Mouse (Mus musculus) layer of hippocampus, postnatal 25 days (tissue): Measurements from ENCODE around the gene Nav2. TPM values are rescaled to one million over a fixed set of nuclear protein-coding genes. Genes with fewer than 3 reads are reported as not detected.

Experiments used
- DNase-seq, 2 experiments: peaks; one replicate each; pipeline ENCODE4 v3.0.0; 2022; ENCODE audit warnings: mixed read lengths in 2 of 2, low spot score in 1 of 2; ENCODE audit errors: extremely low spot score in 1 of 2
- total RNA-seq, 2 experiments: library from RNA; stranded (reverse); gene quantifications; 2 replicates each; pipeline ENCODE4 v1.2.3; 2021

Gene Nav2
- total RNA-seq, 2 experiments from 2014 or later, result 56.4 to 101 TPM

DNA sequence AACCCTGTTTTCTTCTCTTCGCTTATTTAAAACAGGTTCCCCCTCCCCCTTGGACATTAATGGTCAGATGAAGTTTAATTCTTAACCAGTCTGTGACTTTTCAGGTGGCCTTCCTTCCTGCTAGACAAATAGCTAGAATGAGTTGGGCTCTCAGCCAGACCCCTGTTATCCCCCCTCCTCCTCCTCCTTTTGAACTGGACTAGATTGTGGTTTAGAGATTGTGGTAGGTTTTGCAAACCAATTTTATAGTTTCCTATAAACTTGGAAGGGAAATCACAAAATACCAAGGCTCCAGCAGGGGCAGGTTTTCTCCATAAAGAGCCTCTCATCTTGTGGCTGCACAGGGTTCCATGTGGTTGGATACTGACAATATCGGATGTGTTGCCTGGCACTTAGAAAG is 606.5 kb downstream of the Nav2 start:
- DNase-seq, result no peak

DNA sequence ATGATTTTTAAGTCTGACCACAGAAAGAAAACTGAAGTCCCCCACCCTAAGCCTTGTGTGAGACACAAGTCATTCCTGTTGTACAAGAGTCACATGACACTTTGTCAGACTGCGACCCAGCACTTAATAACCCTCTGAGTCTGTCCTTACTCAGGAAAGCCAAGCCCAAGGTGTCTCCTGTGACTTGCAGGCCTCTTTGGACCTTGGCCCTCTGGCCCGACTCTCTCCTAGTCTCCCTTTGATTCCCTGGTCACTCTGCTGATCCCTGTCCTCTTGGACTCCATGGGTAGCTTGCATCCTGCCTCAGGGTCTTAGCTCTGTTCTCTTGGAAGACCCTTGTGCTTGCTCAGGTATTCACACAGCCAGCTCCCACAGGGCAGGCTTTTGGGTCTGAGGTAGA is 612.0 kb downstream of the Nav2 start:
- DNase-seq, result no peak

DNA sequence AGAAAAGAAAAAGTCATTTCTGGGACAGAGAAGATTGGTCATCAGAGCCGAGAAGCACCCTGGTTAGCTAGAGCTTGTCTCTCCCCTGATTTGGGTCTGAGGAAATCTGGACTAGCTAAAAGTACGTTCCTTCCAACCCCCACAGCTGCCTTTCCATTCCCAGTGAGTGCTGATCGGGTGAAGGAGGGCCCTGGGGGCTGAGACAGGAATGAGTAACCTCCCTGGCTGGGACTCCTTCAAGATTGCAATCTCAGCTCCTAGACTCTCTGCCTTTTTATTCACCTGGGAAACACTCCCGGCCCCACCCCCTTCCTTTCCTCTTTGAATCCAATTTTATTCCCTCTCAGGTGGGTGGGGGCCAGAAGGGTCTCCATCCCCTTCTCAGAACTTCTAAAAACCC is 612.8 kb downstream of the Nav2 start:
- DNase-seq, result no peak

DNA sequence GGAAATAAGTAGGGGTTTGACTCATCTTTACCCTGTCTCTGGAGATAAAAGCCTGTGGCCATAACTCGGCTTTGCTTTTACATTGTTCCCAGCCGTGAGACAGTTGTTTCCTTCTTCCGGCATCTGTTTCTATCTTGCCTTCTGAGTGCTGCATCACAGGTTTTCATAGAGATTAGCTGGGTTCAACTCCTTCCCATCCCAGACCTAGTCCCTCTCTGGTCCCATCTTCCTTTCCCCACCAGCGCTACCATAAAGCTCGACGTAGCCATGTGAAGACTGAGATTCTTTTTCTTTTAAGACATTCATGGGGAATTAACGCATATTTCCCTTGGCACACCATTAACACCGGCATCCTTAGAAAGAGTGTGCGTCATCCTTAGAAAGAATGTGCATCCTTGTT is 613.5 kb downstream of the Nav2 start:
- no peak for DNase-seq

DNA sequence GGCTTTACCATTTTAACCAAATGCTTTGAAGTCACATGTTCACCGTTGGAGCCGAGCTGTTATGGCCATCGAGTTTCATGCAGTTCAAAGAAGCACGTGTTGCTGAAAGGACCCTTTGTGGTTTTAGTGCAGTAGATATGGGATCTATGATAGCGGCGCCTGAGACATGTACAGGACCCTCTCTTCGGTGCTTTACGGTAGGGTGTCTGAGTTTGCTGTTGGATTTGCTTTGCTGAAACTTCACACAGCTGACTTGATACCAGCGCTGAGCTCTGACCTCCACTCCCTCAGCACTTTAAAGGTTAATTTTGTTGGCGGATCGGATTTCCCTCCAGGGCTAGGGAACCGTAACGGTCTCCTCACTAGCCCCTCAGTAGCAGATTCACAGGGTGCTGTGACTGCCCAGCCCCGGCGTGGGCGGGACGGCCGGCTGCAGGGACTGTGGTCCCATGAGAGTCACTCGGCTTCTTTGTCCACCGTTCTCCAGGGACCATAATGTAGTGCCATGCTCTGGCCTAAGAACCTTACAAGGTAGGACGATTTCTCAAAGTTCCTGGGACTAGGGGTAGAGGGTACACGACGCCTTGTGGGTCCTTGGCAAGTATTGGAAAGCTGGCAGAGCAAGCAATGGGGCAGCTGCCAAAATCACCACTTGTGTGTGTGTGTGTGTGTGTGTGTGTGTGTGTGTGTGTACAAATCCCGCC is 614.0 kb downstream of the Nav2 start:
- no peak for DNase-seq

DNA sequence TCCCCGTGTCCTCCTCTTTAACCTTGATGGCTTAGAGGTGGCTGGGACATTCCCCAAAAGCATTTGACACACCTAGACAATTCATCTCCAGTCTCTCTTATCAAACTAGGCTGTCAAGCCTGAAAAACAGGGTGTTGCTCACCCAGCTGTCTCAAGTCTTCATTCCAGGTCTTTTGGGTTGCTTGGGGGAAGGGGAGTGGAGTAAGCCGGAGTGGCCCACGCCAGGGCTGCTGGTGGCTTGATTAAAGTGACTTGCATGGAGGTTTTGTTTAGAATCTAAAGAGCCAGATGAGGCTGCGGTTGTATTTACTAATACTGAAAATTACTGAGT is 614.6 kb downstream of the Nav2 start:
- no peak for DNase-seq

DNA sequence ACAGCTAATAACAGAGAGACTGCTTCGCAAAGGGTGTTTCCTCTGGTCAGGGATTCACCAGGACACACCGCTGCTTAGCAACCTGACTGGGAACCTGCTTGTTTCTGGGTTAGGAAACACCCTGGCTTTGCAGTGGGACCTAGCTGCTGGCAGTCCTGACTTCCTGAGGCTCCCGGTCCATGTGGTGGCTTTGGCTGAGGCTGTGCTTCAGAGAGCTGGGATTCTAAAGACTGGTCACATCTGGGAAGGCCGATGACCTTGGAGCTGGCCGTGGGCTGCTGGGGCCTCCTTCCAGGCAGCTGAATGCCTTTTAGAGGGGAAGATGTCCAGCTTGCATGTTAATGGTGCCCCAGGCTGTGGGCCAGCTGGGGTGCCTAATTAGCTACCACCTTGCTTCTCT is 615.2 kb downstream of the Nav2 start:
- no peak for DNase-seq

DNA sequence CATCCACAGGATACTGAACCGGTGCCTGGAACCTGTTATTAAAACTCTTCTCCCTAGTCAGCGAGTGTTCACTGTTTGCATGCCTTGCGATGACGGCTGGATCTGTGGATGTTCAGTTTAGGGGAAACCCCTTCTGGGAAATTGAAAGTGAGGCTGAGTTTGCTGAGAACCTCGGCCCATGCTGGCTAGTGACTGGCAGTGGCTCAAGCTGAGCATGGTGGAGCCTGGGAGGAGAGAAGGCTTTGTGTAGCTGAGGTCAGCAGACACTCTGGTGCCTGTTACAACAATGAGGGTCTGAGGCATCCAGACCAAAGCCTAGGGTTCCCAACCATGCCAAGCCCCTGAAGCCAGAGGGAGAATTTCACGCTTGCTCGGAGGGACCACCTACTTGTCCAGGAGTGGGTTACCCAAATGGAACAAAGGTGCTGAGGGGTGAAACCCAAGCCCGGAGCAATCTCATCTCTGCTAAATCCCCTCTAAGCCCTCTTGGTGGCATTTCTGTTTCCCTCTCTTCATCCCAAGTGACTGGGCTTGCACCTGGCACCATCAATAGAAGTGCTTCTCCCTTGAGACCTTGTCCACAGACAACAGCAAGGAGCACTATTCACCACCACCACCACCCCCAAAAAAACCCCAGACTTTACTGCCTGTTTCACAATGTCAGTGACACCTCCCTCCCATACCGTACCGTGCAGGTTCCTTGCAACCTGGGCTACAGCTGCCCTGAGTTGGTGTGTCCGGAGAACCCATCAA is 617.0 kb downstream of the Nav2 start:
- no peak for DNase-seq

DNA sequence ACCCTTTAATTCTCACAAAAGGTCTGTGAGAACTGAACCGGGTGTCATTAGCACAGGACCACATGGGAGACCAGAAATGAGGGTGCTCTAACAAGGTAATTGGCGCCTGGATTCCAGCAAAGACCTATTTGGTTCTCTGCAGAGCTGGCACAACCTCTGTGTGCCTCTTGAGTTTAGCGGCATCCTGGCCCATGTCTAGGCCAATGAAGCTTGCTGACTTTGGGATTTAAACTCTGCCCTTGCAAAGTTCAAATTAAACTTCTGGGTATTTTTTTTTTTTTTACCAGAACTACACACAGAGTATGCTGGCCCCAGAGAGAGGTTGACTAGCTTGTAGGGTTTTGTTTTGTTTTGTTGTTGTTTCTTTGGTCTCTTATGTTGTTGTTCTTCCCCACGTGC is 617.6 kb downstream of the Nav2 start:
- DNase-seq, result no peak

DNA sequence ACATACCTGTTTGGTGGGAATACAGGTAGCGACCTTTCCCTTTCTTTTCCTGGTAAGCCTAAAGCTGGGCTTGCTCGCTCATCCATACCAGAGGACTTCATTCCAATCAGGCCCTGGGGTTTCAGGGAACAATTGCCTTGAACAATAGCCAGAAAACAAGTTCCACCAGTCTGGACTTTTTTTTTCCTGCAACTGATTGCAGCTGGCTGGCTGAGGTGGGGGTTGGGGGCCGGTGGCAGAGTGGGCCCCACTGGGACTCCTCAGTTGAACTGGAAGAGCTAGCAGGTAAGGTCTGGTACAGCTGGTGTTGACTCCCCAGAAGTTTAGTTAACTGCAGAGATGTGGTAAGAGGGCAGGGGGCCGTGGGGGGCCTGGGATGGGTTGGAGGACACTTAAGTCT is 619.0 kb downstream of the Nav2 start:
- no peak for DNase-seq

DNA sequence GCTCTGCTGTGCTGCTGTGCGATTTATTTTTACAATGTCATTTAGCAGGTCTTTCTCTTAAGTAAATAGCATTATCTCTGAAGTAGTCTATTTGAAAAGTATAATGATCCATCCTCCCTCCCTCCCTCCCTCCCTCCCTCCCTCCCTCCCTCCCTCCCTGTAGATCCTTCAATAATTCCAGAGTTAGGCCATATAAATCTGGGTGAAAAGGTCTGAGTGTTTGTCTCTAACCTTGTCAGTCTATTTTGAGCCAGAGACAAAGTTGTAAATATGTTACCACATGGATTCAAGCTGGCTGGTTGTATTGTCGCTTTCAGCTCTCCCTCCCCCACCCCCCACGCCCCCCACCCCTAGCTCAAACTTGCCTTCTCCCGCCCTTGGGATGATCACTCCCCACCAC is 619.4 kb downstream of the Nav2 start:
- no peak for DNase-seq

DNA sequence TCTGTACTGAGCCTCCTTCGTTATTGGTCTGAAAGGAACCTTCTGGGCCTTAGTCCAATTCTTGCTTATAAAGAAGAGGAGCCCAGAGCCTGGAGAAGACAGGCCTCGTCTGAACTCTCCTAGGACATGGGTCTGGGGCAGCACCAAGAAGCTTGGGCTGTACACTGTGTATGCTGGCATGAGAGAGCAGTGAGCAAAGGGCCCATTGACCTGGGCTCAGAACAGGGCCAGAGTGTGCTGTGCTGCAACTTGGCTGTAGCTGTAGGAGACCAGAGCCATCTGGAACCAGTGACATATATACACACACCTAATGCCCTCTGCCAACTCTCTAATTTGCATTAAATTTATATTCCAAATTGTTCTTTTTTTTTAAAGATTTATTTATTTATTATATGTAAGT is 621.0 kb downstream of the Nav2 start:
- no peak for DNase-seq

DNA sequence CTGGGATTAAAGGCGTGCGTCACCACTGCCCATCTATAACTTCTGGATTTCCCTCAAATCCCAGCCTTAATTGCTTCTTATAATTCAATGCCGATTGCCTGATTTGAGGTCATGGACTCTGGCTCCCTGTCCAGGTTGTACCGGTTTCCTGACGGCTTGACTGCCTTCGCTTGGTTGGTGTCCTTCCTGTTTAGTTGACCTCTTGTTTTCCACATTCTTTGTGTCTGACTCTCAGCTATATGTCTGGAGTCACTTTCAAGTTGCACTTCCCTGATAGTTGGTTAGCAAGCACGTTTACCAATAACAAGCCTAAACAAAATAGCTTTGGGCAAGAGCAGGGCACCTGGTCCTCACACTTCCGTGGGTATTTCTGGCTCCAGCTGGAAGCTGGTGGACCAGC is 625.1 kb downstream of the Nav2 start:
- DNase-seq, result no peak

DNA sequence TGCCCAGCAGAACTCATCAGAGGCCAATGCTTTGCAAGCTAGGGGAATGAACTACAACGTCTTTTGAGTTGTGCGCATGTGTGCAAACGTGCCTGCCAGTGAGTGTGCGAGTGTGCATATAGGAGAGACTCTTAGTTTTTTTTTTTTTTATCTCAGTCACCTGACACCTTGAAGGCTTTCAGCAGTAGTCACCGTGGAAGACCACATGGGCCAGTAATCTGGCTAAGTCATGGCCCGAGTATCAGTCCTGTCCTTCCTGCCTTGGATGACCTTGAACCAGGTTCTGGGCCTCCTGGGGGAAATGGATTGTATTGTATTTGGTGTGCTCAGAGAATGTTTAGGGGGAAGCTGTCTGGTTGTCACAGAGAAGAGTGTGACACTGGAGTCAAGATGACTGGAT is 625.7 kb downstream of the Nav2 start:
- no peak for DNase-seq

DNA sequence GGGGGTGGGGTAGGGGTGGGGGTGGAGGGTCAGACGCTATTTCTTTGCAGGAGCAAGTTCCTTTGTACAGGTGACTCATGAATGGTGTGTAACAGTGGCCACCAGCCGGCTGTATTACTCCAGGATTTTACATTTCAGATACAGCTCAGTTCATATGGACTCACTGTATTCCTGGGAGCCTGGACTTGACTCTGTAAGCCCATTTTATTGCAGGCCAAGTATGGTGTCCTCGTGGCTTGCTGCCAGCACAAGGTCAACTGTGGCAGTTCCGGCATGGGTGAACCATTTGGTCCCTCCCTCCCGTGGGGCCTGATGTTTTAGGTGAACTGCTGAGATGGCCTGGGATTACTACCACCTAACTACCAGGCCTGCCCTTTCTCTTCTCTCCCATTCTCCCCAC is 629.8 kb downstream of the Nav2 start:
- no peak for DNase-seq

DNA sequence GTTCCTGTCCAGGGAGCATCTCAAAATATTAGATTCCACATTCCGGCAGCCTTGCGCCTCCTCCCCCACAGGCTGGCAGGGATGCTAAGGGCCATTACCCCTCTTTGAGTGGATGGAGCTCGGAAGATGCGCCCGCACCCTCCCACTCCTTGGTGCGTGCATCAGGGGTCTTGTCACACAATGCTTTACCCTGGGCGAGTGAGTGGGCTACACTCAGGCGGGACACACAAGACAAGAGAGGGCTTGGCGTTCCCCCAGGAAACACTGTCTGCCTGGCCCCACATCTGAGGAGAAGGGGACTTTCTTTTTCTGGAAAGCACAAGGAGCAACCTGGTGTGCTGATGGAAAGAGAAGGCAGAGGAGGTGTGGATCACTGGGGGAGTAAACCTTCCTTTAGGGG is 631.7 kb downstream of the Nav2 start:
- no peak for DNase-seq

DNA sequence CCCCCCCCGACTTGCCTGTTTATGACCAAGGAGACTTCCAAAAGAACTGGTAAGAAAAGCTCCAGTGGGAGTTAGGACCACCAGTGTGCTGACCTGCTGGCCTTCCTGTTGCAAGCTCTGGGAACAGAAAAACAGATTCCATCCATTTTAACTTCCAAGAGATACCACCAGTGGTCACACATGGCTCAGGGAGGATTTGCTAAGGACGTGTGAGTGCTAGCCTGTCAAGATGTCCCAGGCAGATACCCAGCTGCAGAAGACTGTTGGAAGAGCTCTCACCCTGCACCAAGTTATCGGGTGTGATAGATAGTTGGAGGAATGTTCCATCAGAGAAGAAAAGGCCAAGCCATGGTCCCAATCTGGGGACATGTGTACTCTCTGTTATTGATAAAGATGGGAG is 633.6 kb downstream of the Nav2 start:
- no peak for DNase-seq

DNA sequence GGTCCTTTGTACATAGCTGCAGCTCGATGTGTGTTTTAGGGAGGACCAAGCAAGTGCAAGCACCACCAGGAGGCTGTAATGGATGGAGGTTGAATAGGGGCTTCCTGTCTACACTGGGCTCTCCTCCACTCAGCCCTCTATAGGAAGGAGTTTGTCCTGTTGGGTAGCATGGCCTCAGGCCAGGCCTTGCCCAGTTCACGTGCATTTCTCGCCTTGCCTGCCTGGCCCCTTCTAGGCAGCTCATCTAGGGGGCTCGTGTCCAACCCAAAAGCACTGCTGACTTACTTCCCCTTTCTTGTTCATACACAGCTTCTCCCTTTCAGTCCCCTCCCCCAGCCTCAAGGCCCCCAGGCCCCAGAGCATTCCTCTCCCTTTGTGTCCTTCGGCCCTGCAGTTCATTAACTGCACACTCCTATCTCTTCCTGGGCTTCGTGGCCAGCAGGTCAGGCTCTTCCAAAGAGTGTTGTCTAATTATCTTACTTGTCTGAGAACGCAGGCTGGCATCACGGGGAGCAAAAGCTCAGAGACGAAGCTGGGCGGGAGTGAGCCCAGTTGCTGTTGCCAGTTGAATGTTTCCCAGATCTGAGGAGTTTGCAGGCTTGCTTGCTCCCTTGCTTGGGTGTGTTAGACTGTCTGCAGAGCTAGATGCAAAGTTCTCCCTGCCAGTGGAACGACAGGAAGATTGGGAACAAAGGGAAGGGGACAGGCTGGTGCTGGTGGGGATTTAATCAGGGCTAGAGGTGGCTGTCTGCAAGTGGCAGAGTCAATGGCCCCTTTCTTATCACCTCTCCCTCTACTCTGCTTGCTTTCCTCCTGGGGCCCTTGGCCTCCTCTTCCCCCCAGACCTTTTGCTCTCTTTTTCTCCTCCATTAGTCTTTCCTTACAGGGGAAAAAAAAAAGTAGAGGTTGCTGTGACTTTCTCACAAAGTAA is 636.5 kb downstream of the Nav2 start:
- no peak for DNase-seq

DNA sequence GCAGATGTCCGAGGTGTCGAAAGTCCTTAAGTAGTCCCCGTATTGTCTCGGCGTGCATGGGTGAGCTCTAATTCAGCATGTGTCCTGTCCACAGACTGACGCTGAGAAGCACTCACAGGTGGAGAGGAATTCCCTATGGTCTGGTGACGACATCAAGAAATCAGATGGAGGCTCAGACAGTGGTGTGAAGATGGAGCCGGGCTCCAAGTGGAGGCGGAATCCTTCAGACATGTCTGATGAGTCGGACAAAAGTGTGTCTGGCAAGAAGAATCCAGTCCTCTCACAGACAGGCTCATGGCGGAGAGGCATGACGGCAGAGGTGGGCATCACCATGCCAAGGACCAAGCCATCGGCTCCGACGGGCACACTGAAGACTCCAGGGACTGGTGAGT is 637.2 kb downstream of the Nav2 start:
- DNase-seq, result no peak

DNA sequence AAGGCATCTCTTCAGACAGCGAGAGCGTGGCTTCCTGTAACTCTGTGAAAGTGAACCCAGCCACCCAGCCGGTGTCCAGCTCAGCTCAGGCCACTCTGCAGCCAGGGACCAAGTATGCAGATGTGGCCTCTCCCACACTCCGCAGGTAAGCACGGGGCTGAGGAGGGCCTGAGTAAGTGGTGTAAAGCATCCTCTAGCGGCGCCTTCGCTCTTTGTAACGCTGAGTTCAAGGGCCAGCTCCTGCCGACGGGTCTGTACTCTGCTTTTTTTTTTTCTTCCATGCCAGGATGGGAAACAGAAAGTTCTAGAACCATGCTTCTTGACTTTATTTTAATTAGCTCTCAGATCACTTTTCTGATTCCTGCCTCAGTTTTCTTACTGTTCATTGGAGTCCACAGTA is 639.9 kb downstream of the Nav2 start:
- DNase-seq, result no peak

DNA sequence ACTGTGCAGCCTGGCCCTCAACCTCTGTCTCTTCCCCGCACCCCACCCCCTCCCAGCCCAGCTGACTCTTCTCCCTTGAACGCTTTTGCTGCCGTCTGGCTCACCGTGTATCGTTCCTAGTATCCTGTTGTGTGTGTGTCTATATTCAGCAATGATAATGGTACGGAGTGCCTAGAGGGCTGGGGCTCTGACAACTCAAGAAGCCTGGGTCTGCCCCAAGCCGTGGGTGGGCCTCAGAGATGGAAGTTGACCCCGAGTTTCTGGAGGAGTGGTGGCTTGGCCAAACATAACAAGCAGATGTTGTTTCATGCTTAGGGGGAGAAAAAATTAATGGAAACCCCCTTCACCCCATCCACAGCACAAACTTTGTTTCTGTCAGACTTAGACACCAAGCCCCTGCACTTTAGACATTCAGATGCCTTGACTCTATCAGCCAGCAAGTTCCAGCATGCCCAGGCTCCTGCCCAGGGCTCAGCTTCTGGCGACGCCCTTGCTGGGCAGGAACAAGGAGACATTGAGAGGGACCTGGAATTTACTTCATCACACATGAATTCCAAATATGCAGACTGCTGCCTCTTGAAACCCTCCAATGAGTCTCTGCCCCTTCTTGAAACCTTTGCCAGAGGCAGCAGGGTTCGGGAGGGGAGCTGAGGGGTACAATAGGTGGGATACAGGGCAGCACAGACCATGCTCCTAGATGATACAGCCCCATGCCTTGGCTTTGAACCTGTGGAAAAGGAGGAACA is 644.9 kb downstream of the Nav2 start:
- no peak for DNase-seq
